ENCODE assay signal across 8 mouse cellular contexts in genomic region chr11:113990065-113990464, GRCm38 (mm10).
A peak's percentile ranks its signal among the peaks of the same experiment; 100 is the strongest.
DNase-seq lines count a peak whose midpoint lies in the region; ATAC-seq and TF ChIP-seq lines count a peak whose summit lies in the region.

No protein-coding gene starts in this region.

- no peak overlapping the region for H3K9ac ChIP-seq in heart, embryonic 12.5 days

- no peak for DNase-seq in heart, postnatal 36 days
- DNase-seq in brain, embryonic 14.5 days (ENCODE audit: low read depth): peak; percentile 59
- DNase-seq in hindbrain, embryonic 10.5 days (ENCODE audit: low spot score): no peak
- DNase-seq in midbrain, embryonic 10.5 days (ENCODE audit: low spot score): no peak
- DNase-seq in embryo, embryonic 10 days (ENCODE audit: low spot score): no peak
- no peak for DNase-seq in gastrocnemius, adult 8-10 months (ENCODE audit: low spot score in 2 of 2)

- intact Hi-C loops in heart, postnatal 36 days (cut with DNase I): no loop called here

- TF ChIP-seq POLR2A in brain, embryonic 14.5 days (IDR thresholded peaks at IDR 0.05; ENCODE audit: borderline replicate concordance, extremely low read depth, insufficient read depth, insufficient read length, poor library complexity, severe bottlenecking): no peak

- no peak overlapping the region for H3K27ac ChIP-seq in heart, embryonic 12.5 days (ENCODE audit: poor library complexity, severe bottlenecking)
- H3K27ac ChIP-seq in hindbrain, embryonic 10.5 days: peak overlapping the region; percentile 82
- peak overlapping the region; percentile 79 for H3K27ac ChIP-seq in midbrain, embryonic 10.5 days (replicated peaks)

- no peak for ATAC-seq in heart, embryonic 12.5 days (ENCODE audit: insufficient number of reproducible peaks, low FRiP score)
- no peak for ATAC-seq in inflammation-experienced regulatory T-cells, adult 6 months

- H3K4me1 ChIP-seq in heart, embryonic 12.5 days (replicated peaks): peaks cover 44% of the 10 kb centered on the region
- H3K4me1 ChIP-seq in hindbrain, embryonic 10.5 days (replicated peaks): peaks cover 77% of the 10 kb centered on the region
- H3K4me1 ChIP-seq in midbrain, embryonic 10.5 days: peaks cover 85% of the 10 kb centered on the region

- 22% methylated on average over 4 of the region's 4 CpGs for WGBS in heart, embryonic 12.5 days
- WGBS in hindbrain, embryonic 10.5 days: 42% methylated on average over 4 of the region's 4 CpGs
- 39% methylated on average over 4 of the region's 4 CpGs for WGBS in midbrain, embryonic 10.5 days

- TF ChIP-seq CTCF in brain, embryonic 14.5 days (IDR thresholded peaks at IDR 0.05; ENCODE audit: borderline replicate concordance, extremely low read depth, insufficient read depth, insufficient read length): no peak

- peak overlapping the region; percentile 47 for H3K4me2 ChIP-seq in heart, embryonic 12.5 days

- no peaks in the 10 kb centered on the region for H3K27me3 ChIP-seq in heart, embryonic 12.5 days (replicated peaks)
- H3K27me3 ChIP-seq in hindbrain, embryonic 10.5 days (ENCODE audit: insufficient read depth, poor library complexity, severe bottlenecking): no peaks in the 10 kb centered on the region; the same call in 1 of the 2 replicates
- 0 out of 2 replicates have a peak, but pooled peaks cover 17% of the 10 kb centered on the region for H3K27me3 ChIP-seq in midbrain, embryonic 10.5 days (ENCODE audit: low read depth, poor library complexity, severe bottlenecking)

- no peaks in the 10 kb centered on the region for H3K36me3 ChIP-seq in heart, embryonic 12.5 days
- no peaks in the 10 kb centered on the region for H3K36me3 ChIP-seq in hindbrain, embryonic 10.5 days
- no peaks in the 10 kb centered on the region for H3K36me3 ChIP-seq in midbrain, embryonic 10.5 days

- peak overlapping the region; percentile 28 for H3K4me3 ChIP-seq in heart, embryonic 12.5 days
- H3K4me3 ChIP-seq in hindbrain, embryonic 10.5 days: peak overlapping the region; percentile 39
- peak overlapping the region; percentile 46 for H3K4me3 ChIP-seq in midbrain, embryonic 10.5 days

- H3K9me3 ChIP-seq in heart, embryonic 12.5 days (replicated peaks): no peaks in the 10 kb centered on the region
- no peaks in the 10 kb centered on the region for H3K9me3 ChIP-seq in hindbrain, embryonic 10.5 days
- H3K9me3 ChIP-seq in midbrain, embryonic 10.5 days (replicated peaks): no peaks in the 10 kb centered on the region
